Mouse (Mus musculus) urinary bladder, postnatal 0 days (tissue): ENCODE data around the gene Arhgdia. TPM values are rescaled to one million over a fixed set of nuclear protein-coding genes. Genes with fewer than 3 reads are reported as not detected.

Experiments used
- microRNA-seq: library from miRNA; unstranded; fragments of <30 nt; microRNA quantifications from one replicate; pipeline ENCODE4, GENCODE M21; 2016
- polyA plus RNA-seq: library from polyadenylated mRNA; unstranded; fragments of >200 nt; fragmentation: Nextera tagmentation; extraction: Ambion mirVana; gene quantifications from 2 replicates; pipeline ENCODE4 v1.2.1, GENCODE M21; 2015

The Arhgdia gene
- polyA plus RNA-seq = 458 and 475 TPM in 2 replicates

GRCm38 (mm10) chr11:120581490-120582267, at the start of gene Arhgdia:
Arhgdia (minus strand) TSS chr11:120581624.

DNA sequence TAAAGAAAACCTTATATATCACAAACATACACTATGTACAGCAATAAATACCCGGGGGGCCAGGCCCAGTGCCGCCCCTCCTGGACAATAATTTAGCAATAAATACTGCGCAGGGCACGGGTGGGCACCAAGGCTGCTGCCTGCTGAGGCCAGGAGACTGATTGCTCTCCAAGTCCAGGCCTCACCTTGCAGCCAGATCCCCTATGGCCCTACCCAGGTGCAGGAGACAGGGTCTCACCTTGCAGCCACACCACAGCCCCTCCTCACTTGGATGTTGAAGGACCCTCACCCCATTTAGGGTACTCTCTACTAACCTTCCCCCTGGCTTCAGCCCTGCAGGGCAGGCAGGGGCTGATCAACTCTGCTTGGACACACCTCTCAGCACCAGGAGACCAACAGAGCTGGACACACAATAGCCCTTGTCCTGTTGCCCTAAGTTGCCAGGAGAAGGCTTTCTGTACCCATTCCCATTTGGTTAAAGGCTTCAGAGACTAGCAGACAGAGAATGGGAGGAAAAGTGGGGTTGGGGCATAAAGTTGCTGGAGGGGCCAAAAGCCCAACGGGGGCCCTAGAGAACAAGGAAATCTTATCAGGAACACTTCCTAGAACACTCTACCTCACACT, 43.8 kb upstream of the Arhgdia start, which contains the start of gene Sirt7:
TSS of gene Sirt7 (minus strand) at position 89 of the 624 bp plus-strand sequence.

GRCm38 (mm10) chr11:120617519-120618112, 36.2 kb upstream of the Arhgdia start, which contains the start of gene Pcyt2:
Pcyt2 (minus strand) TSS chr11:120617936.

DNA sequence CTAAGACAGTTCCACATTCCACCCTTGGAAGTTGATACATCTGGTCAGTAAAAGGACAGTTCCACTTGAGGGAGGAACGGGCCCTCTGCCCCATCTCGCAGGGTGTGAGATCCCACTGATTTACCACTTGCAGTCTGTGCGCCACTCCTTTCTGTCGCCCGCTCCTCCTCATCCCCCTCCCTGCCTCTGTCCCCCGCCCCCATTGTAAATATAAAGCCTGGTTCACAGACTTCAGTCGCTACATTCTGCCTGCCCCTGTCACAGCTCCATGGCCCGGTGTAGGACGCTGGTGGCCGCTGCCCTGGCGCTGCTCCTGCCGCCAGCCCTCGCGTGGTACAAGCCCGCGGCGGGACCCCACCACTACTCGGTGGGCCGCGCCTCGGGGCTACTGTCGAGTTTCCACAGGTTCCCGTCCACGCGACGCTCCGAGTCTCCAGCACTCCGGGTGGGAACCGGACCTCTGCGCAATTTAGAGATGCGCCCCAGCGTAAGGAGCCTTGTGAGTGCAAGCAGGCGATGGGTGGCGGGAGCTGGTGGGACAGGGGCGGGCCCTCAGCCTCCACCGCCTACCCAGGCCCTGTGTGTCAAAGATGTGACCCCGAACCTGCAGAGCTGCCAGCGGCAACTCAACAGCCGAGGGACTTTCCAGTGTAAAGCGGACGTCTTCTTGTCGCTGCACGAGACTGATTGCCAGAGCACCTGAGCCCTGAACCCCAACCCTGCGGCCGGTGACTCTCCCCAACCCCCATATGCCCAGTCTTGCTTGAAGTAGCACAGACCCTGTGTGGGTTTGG, 27.0 kb upstream of the Arhgdia start, which contains the start of gene Npb:
TSS of gene Npb (plus strand) at position 237 of the 794 bp plus-strand sequence.

GRCm38 (mm10) chr11:120598283-120598989, 17.0 kb upstream of the Arhgdia start, which contains the start of the genes Alyref and Anapc11:
Alyref (minus strand) TSS chr11:120598365.
Anapc11 (plus strand) TSS chr11:120598421.

DNA sequence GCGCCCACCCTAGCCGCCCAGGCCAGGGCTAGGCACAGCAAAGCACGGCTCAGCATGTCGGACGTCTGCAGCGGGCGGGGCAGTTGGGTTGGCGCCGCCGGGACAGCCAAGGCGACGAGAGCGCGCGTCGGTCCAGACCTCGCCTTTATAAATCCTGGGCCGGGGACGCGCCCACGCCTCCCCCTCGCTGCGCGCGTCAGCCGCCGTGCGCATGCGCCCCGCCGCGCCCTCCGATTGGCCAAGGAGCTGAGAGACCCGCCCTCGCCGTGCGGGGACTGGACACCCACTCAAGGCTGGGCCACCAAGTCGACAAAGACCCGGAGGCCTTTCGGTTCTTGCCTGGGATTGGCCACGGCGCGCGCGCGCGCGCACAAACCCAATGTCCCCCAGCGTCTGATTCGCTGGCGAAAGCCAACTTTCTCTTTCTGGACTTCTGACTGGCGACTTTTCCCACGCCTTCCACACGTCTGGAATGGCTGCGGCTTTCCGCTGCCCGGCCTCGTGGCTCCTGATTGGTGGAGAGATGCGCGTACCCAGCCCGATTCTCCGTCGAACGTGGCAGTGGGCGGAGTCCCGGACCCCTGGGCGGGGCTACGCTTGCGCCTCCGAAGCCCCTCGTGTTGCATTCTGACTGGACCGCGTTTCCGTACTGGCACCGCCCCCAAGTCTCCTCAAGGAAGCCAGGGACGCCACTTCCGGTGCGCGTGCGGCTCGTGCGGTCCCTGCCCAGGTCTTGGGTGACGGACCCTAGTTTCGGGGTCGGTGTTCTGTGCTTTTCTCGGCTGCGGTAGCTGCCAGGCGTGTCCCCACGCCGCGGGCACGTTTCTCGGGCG, 8.5 kb downstream of the Arhgdia start, which contains the start of gene P4hb:
TSS of gene P4hb (minus strand) at position 502 of the 833 bp plus-strand sequence.

DNA sequence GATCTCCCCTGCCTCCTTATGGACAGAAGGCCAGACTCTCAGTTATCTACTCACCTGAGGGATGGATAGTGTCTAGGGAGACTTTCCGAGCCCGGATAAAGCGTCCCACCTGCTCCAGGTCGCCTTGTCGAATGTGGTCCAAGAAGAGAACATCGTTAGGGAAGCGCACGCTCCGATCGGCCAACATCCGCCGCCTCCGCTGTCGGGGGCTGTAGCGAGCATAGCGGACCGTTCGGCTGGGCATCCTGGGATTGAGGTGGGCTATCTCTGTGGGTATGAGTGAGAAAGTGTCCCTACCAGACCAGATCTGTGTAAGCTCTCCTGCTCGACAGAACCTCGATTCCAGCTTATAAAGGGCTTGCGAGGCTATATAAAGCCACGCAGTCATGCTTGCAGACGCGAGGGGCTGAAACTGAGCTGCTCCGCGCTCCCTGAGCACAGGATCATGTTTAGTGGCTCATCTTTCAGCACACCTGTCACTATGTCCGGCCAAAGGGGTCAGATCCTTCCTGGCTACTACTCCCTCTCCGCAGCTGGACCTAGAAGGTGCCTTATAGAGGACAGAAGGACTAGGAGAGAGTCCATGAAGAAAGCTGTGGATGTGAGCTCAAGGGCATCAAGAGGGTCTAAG, 30.5 kb downstream of the Arhgdia start, which contains the start of gene Ppp1r27:
TSS of gene Ppp1r27 (minus strand) at position 323 of the 631 bp plus-strand sequence.

GRCm38 (mm10) chr11:120549168-120549945, 32.1 kb downstream of the Arhgdia start, which contains the start of gene Mcrip1:
Mcrip1 (minus strand) TSS chr11:120549727.

DNA sequence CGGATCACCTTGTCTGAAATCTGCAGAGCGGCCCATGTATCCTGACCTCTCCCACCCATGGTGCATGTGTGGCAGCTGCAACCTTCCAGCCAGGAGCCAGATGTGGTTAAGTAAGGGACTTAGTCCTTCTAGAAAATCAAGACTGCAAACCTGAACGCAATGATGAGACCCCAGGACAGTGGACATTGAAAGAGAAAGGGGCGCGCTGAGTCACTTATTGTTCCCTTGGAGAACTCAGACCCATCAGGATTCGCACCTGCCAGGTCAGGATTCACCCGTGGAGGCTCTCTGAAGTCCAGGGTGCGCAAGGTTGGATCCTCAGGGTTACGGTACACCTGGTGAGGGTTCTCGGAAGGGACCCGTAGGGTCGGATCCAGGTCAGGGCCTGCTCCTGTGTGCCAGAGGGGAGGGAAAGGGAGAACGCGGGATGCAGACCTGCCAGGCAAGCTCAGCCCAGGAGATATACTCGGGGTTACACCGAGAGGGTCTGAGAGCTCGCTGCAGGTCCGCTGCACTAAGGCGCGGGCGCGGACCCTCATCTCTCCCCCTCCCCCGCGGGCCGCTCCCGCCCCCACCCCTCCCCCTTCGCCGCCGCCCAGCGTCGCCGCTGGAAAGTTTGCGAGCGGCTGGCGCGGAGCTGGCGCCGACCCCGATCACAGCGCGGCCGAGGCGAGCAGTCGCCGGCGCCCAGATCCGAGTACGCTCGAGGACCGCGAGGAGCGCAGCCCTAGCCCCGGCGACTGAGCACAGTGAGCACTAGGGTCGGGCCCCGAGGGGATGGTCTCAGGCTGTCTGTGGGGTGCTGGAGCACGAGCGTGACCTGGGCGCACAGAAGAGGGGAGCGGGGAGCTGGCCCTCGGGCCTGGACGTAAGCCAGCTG, 51.1 kb downstream of the Arhgdia start, which contains the start of gene Gcgr:
TSS of gene Gcgr (plus strand) at position 615 of the 880 bp plus-strand sequence.

Small RNAs within 50 kb of the gene (microRNA-seq; reads per million reads assigned to microRNA genes)
- not detected for gene Mir6936

Other genes with a start within 250 kb of the Arhgdia start
- gene Actg1, start 233.1 kb downstream of the Arhgdia start, polyA plus RNA-seq = 2,099 and 2,365 TPM in 2 replicates
- gene Fscn2, start 220.1 kb downstream of the Arhgdia start, polyA plus RNA-seq = 0.40 and 0.50 TPM in 2 replicates
- 14.0 and 14.3 TPM in 2 replicates for gene Faap100, start 202.9 kb downstream of the Arhgdia start, polyA plus RNA-seq
- gene Nploc4, start 143.9 kb downstream of the Arhgdia start, polyA plus RNA-seq = 16.9 and 18.8 TPM in 2 replicates
- gene Tspan10, start 139.0 kb downstream of the Arhgdia start, polyA plus RNA-seq = not detected in 2 replicates
- gene Pde6g, start 128.1 kb downstream of the Arhgdia start, polyA plus RNA-seq = not detected in 2 replicates
- 17.1 and 17.8 TPM in 2 replicates for gene Oxld1, start 123.6 kb downstream of the Arhgdia start, polyA plus RNA-seq
- 13.1 and 15.9 TPM in 2 replicates for gene Ccdc137, start 123.5 kb downstream of the Arhgdia start, polyA plus RNA-seq
- 29.6 and 31.2 TPM in 2 replicates for gene Arl16, start 114.0 kb downstream of the Arhgdia start, polyA plus RNA-seq
- 91.2 and 100 TPM in 2 replicates for gene Mrpl12, start 97.0 kb downstream of the Arhgdia start, polyA plus RNA-seq
- 34.6 and 38.5 TPM in 2 replicates for gene Slc25a10, start 89.8 kb downstream of the Arhgdia start, polyA plus RNA-seq
- gene Gcgr, start 50.9 kb downstream of the Arhgdia start, polyA plus RNA-seq = 0.93 and 0.97 TPM in 2 replicates
- gene Mcrip1, start 31.9 kb downstream of the Arhgdia start, polyA plus RNA-seq = 157 and 172 TPM in 2 replicates
- gene Ppp1r27, start 30.5 kb downstream of the Arhgdia start, polyA plus RNA-seq = not detected in 2 replicates
- 515 and 546 TPM in 2 replicates for gene P4hb, start 8.4 kb downstream of the Arhgdia start, polyA plus RNA-seq
- 162 and 194 TPM in 2 replicates for gene Alyref, start 16.7 kb upstream of the Arhgdia start, polyA plus RNA-seq
- gene Anapc11, start 16.8 kb upstream of the Arhgdia start, polyA plus RNA-seq = 165 and 166 TPM in 2 replicates
- gene Npb, start 26.9 kb upstream of the Arhgdia start, polyA plus RNA-seq = 0.43 and 1.1 TPM in 2 replicates
- gene Pcyt2, start 36.3 kb upstream of the Arhgdia start, polyA plus RNA-seq = 72.3 and 111 TPM in 2 replicates
- gene Sirt7, start 43.6 kb upstream of the Arhgdia start, polyA plus RNA-seq = 24.9 and 25.5 TPM in 2 replicates
- gene Mafg, start 52.0 kb upstream of the Arhgdia start, polyA plus RNA-seq = 19.3 and 22.6 TPM in 2 replicates
- 22.5 and 33.3 TPM in 2 replicates for gene Pycr1, start 62.1 kb upstream of the Arhgdia start, polyA plus RNA-seq
- gene Myadml2, start 66.5 kb upstream of the Arhgdia start, polyA plus RNA-seq = 0.28 TPM in 1 of 2 replicates, not detected in the other
- 2.6 and 4.4 TPM in 2 replicates for gene Notum, start 79.6 kb upstream of the Arhgdia start, polyA plus RNA-seq
- 72.0 and 79.9 TPM in 2 replicates for gene Aspscr1, start 91.3 kb upstream of the Arhgdia start, polyA plus RNA-seq
- 94.9 and 105 TPM in 2 replicates for gene Cenpx, start 132.1 kb upstream of the Arhgdia start, polyA plus RNA-seq
- 21.2 and 22.0 TPM in 2 replicates for gene Lrrc45, start 132.3 kb upstream of the Arhgdia start, polyA plus RNA-seq
- gene Rac3, start 139.8 kb upstream of the Arhgdia start, polyA plus RNA-seq = 10.7 and 14.6 TPM in 2 replicates
- gene Dcxr, start 145.7 kb upstream of the Arhgdia start, polyA plus RNA-seq = 31.5 and 35.7 TPM in 2 replicates
- 81.7 and 93.4 TPM in 2 replicates for gene Cbr2, start 150.5 kb upstream of the Arhgdia start, polyA plus RNA-seq
- 1.5 and 2.2 TPM in 2 replicates for gene Hmga1b, start 181.2 kb upstream of the Arhgdia start, polyA plus RNA-seq
- gene Rfng, start 202.6 kb upstream of the Arhgdia start, polyA plus RNA-seq = 19.7 and 20.3 TPM in 2 replicates
- 118 and 123 TPM in 2 replicates for gene Gps1, start 202.6 kb upstream of the Arhgdia start, polyA plus RNA-seq
- 38.1 and 41.2 TPM in 2 replicates for gene Dus1l, start 214.8 kb upstream of the Arhgdia start, polyA plus RNA-seq
- gene Fasn, start 242.9 kb upstream of the Arhgdia start, polyA plus RNA-seq = 17.8 and 30.1 TPM in 2 replicates